Mouse (Mus musculus) erythroid progenitor cell, adult 5-6 weeks (primary cell): ENCODE data around the gene Iqcf3. TPM values are rescaled to one million over a fixed set of nuclear protein-coding genes. Genes with fewer than 3 reads are reported as not detected.

Source experiments
- ATAC-seq: replicated peaks from 2 replicates; pipeline ENCODE4 v1.8.0; 2016; ENCODE audit warnings: moderate number of reproducible peaks, mild to moderate bottlenecking, moderate TSS enrichment, inconsistent platforms; ENCODE audit not compliant: poor library complexity, low FRiP score, severe bottlenecking
- total RNA-seq, 2 experiments: library from RNA; stranded (forward) in 1 of 2; stranded (reverse) in 1 of 2; fragments of 150-400 nt in 1 of 2; fragments of 186-747, 209-891 nt in 1 of 2; gene quantifications; 2 replicates each; pipeline versions ENCODE4 v1.2.3 to v1.2.4; 2015 to 2017; ENCODE audit warnings: low replicate concordance in 2 of 2

Iqcf3 gene
- total RNA-seq, 2 experiments from 2014 or later: not detected

- no peak for ATAC-seq
These were observed 87.0 kb downstream of the Iqcf3 start for GRCm38 (mm10) chr9:106474456-106474855.

- no peak for ATAC-seq
These were observed 87.7 kb downstream of the Iqcf3 start for GRCm38 (mm10) chr9:106473753-106474105.

- ATAC-seq: no peak
These were observed 88.2 kb downstream of the Iqcf3 start for GRCm38 (mm10) chr9:106473081-106473752.

DNA sequence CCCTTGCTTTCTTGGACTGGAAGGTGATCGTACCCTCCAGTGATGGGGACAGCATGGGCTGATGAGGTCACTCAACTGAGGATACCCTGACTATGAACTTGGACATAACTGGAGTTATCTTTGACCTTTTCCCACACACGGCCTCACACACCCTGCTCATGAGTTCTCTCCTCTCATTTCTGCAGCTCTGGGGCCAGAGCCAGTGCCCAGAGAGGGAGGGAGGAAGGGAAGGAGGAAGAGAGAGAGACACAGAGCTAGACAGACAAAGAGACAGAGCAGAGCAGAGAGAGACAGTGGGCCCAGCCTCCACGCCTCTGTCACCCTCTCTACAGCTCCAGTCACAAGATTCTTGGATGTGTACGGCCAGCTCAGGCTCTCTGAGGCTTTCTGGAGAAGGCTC lies 89.1 kb downstream of the Iqcf3 start:
- ATAC-seq: no peak

DNA sequence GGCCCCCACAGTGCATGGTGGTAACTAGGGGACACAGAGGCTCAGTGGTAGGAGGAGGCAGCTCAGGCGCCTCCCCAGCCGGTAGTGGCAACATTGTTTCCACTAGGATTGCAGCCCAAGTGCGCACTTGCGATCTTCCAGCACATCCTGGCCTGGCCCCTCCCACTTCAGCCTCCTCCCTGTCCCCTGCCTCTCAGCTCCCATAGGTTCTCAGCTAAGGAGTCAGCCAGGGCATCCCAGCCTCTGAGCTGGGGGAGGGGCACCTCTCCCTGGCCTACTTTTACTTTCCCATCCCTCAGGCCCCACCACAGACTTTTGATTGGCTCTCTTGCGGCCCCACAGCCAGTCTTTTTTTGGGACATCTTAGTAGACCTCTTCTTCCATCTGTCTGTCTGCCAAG lies 89.5 kb downstream of the Iqcf3 start:
- ATAC-seq: no peak

- no peak for ATAC-seq
These were observed 90.3 kb downstream of the Iqcf3 start for GRCm38 (mm10) chr9:106470991-106471750.

GRCm38 (mm10) chr9:106469776-106470175 lies 91.7 kb downstream of the Iqcf3 start:
- ATAC-seq: no peak

GRCm38 (mm10) chr9:106469317-106469716 lies 92.1 kb downstream of the Iqcf3 start:
- ATAC-seq: no peak

GRCm38 (mm10) chr9:106467746-106468145 lies 93.7 kb downstream of the Iqcf3 start:
- ATAC-seq: no peak

GRCm38 (mm10) chr9:106466721-106467120 lies 94.7 kb downstream of the Iqcf3 start:
- ATAC-seq: no peak

- no peak for ATAC-seq
These were observed 95.7 kb downstream of the Iqcf3 start, which contains the start of gene Gpr62 for GRCm38 (mm10) chr9:106465571-106466200. Gpr62 (minus strand) TSS chr9:106465938.

GRCm38 (mm10) chr9:106464751-106465541 lies 96.5 kb downstream of the Iqcf3 start:
- 0 out of 2 replicates have a peak, but pooled peaks have one; percentile 25 for ATAC-seq

DNA sequence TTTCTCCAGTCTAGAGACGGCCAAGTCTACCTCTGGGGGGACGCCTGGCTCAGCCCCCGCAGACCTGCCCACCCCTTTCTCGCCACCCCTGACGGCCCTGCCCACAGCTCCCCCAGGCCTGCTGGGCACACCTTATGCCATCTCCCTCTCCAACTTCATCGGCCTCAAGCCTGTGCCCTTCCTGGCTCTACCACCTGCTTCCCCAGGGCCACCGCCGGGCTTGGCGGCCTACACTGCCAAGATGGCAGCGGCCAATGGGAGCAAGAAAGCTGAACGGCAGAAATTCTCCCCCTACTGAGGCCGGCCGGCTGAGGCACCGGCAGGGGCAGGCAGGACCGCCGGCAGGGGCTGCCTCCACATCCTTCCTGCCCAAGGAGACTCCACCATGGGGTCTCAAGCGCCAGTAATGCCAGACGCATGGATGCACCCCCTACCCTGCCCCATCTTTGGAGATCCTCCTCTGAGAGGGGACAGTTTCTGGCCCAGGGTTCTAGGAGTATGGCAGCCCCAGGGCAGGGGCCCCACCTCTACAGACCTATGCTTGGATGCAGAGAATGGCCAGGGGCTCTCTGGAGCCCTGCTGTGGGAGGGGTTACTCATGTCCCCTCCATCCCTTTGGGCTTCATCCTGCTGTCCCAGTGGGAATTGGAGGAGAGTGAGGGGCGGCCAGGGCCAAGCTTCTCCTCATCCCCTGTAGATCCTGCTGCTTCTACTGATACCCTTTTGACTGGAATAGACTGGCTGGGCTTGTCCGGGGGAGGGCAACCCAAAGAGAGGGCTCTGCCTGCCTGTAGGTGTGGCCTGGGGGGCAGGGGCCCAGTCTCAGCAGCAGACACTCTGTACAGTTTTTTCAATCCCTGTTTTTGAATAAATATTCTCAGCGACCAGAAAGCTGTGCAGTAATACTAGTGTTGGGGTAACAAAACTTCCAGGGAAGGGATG lies 98.0 kb downstream of the Iqcf3 start:
- ATAC-seq: no peak

DNA sequence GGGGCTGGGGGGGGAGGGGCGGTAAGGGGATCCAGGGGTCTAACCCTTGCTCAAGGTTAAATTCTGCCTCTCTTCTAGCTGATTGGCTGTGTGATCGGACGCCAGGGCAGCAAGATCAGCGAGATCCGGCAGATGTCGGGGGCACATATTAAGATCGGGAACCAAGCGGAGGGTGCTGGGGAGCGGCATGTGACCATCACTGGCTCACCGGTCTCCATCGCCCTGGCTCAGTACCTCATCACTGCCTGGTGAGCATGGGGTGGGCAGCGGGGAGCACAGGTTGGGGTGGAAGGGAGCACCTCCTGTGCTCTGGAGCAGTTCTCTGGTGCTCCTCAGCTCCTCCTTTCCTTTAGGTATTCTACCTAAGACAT lies 99.0 kb downstream of the Iqcf3 start:
- no peak for ATAC-seq

DNA sequence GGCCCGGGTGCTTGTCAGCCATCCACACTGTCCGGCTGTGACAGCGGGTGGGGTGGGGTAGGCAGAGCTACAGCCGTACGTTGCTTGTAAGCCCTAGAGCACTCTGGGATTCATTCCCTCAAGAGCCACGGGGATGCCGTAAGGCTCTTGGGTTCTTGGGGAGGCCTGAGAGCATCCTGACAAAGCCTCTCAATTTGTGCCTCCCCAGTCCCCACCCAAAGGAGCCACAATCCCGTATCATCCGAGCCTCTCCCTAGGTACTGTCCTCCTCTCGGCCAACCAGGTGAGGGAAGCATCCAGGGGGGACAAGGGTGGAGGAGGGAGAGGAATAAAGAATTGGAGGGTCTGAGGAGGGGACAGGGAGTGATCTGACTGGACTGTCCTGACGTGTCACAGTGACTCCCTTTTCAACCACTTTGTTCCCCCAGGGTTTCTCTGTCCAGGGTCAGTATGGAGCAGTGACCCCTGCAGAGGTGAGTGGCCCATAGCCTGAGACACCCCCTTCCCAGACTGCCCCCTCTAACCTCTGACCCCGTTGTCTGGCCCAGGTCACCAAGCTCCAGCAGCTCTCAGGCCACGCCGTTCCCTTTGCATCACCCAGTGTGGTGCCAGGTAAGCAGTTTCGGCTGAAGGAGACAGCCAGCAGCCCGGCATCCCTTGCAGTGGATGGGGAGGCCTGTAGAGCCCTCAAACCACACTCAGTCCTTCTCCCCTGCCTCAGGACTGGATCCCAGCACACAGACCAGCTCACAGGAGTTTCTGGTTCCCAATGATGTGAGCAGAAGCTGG lies 99.6 kb downstream of the Iqcf3 start:
- ATAC-seq: no peak

DNA sequence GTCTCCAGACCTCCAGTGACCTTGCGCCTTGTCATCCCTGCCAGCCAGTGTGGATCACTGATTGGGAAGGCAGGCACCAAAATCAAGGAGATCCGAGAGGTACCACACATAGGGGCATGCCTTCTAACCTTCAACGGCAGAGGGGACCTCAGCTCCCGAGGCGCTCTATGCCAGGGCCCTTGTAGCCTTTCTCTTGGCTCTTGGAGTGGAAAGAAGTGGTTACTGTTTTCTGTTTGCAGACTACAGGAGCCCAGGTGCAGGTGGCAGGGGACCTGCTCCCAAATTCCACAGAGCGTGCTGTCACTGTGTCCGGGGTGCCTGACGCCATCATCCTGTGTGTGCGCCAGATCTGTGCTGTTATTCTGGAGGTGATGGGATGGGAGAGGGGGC lies 100.4 kb downstream of the Iqcf3 start:
- no peak for ATAC-seq

DNA sequence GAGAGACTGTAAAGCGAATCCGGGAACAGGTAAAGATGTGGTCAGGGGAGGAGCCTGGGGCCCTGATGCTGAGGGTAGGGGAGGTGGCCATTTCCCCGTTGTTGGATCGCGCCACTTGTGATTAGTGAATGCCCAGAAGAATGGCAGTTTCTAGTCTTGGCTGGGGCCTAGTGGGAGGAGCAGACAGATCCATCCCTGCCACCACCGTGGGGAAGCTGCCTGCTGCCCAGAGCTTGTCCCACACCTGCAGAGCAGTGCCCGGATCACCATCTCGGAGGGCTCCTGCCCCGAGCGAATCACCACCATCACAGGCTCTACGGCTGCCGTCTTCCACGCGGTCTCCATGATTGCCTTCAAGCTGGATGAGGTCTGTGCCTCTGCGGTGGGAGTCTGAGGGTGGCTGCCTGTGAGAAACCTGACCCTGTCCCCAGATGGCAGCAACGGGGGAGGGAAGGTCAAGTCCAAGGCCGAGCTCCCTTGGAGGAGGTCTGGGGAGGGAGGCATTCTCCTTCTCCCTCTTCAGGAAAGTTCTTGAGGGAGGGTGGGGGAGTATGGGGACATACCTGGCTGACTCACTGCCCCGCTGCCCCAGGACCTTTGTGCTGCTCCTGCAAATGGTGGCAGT lies 100.9 kb downstream of the Iqcf3 start:
- no peak for ATAC-seq

DNA sequence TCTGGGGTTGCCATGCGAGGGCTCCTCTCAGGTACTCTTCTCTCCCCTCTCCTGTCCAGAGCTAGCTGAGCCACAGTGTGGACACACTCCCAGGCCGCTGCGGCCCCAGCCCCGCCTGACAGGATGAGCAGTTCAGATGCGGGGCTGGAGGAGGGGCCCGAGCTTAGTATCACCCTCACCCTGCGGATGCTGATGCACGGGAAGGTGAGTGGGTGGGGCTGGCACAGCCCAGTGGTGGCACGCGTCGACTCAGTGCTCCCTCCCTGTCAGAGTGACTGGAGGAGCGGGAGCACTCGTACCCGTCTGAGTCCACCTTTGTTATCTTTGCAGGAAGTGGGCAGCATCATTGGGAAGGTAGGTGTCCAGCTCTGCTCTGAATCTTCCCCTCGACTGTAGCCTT lies 101.5 kb downstream of the Iqcf3 start:
- no peak for ATAC-seq
